Mouse (Mus musculus): ENCODE measurements around the gene Adcy1. TPM values are rescaled to one million over a fixed set of nuclear protein-coding genes. Genes with fewer than 3 reads are reported as not detected.

Adcy1 gene
- total RNA-seq, 1 experiment: 5.5 TPM

DNA sequence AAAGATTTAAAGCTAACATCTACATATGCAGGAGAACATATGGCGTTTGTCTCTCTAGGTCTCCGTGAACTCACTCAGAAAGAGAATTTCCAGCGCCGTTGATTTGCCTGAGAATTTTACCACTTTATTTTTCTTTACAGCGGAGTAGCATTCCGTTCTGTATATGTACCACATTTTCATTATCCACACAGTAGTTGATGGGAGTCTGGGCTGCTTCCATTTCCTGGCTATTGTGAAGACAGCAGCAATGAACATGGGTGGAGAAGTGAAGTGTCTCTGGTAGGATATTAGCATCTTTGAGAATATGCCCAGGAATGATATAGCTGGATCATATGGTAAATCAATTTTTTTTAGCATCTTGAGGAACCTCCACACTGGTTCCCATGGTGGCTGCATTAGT lies 31.6 kb downstream of the Adcy1 start:
- no peaks in the 10 kb centered on the region for H3K9me3 ChIP-seq (ENCODE audit: control insufficient read depth, insufficient read depth, low read depth, low read length)
- no peaks in the 10 kb centered on the region for H3K4me1 ChIP-seq (ENCODE audit: control insufficient read depth in 2 of 2, insufficient read depth in 2 of 2, low read length in 2 of 2, poor library complexity in 1 of 2)
- DNase-seq (ENCODE audit: low read depth, low spot score): no peak
- H3K36me3 ChIP-seq (ENCODE audit: control insufficient read depth, insufficient read depth, low read length, poor library complexity, severe bottlenecking): no peaks in the 10 kb centered on the region
- H3K9ac ChIP-seq (ENCODE audit: insufficient read depth, low read depth, low read length, poor library complexity, severe bottlenecking): no peak overlapping the region
- TF ChIP-seq ZC3H11A (IDR thresholded peaks at IDR 0.05; ENCODE audit: borderline replicate concordance, low read depth, low read length) (no peak), ZNF384 (IDR thresholded peaks at IDR 0.05; ENCODE audit: low read depth, low read length) (no peak), MAFK (IDR thresholded peaks at IDR 0.05; ENCODE audit: insufficient read depth, low read depth, low read length) (no peak), HCFC1 (IDR thresholded peaks at IDR 0.05; ENCODE audit: borderline replicate concordance, insufficient read depth, low read length) (no peak), CHD2 (IDR thresholded peaks at IDR 0.05; ENCODE audit: low read depth, low read length) (no peak)
- H3K4me3 ChIP-seq (ENCODE audit: insufficient read depth in 1 of 2, low read depth in 1 of 2, low read length in 2 of 2, poor library complexity in 1 of 2, severe bottlenecking in 1 of 2): no peak overlapping the region
- H3K27ac ChIP-seq (ENCODE audit: insufficient read depth, low read depth, low read length, poor library complexity, severe bottlenecking): no peak overlapping the region
- in situ Hi-C loops (cut with MboI; ENCODE audit: low sequenced_read_pairs in 2 of 2, unreplicated experiment in 2 of 2): no loop called here

DNA sequence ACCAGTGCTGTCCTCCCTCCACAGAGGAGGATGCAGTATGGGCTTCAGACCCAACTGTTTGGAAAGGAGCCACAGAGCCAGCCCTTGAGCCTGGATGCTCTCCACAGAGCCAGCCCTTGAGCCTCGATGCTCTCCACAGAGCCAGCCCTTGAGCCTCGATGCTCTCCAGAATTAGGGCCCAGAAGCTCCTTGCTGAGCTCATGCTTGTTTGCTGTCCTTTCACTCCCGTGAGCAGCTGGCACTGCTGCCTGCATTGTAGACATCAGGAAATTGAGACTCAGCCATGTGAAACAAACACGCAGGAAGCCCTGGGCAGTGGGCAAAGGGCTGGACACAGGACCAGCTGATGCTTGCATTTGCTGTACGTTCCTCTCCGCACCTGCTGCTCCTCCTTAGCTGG lies 38.4 kb downstream of the Adcy1 start:
- no peak for DNase-seq (ENCODE audit: low read depth, low spot score)
- in situ Hi-C loops (cut with MboI; ENCODE audit: low sequenced_read_pairs in 2 of 2, unreplicated experiment in 2 of 2): no loop called here
- Histone ChIP-seq H3K9me3 (ENCODE audit: control insufficient read depth, insufficient read depth, low read depth, low read length) (peaks cover 19% of the 10 kb centered on the region), H3K4me1 (ENCODE audit: control insufficient read depth in 2 of 2, insufficient read depth in 2 of 2, low read length in 2 of 2, poor library complexity in 1 of 2) (no peaks in the 10 kb centered on the region), H3K9ac (ENCODE audit: insufficient read depth, low read depth, low read length, poor library complexity, severe bottlenecking) (no peak overlapping the region), H3K4me3 (ENCODE audit: insufficient read depth in 1 of 2, low read depth in 1 of 2, low read length in 2 of 2, poor library complexity in 1 of 2, severe bottlenecking in 1 of 2) (no peak overlapping the region), H3K36me3 (ENCODE audit: control insufficient read depth, insufficient read depth, low read length, poor library complexity, severe bottlenecking) (peaks cover 9% of the 10 kb centered on the region; the same call in 1 of the 2 replicates), H3K27ac (ENCODE audit: insufficient read depth, low read depth, low read length, poor library complexity, severe bottlenecking) (no peak overlapping the region)
- TF ChIP-seq ZC3H11A (IDR thresholded peaks at IDR 0.05; ENCODE audit: borderline replicate concordance, low read depth, low read length): no peak
- TF ChIP-seq ZNF384 (IDR thresholded peaks at IDR 0.05; ENCODE audit: low read depth, low read length): no peak

DNA sequence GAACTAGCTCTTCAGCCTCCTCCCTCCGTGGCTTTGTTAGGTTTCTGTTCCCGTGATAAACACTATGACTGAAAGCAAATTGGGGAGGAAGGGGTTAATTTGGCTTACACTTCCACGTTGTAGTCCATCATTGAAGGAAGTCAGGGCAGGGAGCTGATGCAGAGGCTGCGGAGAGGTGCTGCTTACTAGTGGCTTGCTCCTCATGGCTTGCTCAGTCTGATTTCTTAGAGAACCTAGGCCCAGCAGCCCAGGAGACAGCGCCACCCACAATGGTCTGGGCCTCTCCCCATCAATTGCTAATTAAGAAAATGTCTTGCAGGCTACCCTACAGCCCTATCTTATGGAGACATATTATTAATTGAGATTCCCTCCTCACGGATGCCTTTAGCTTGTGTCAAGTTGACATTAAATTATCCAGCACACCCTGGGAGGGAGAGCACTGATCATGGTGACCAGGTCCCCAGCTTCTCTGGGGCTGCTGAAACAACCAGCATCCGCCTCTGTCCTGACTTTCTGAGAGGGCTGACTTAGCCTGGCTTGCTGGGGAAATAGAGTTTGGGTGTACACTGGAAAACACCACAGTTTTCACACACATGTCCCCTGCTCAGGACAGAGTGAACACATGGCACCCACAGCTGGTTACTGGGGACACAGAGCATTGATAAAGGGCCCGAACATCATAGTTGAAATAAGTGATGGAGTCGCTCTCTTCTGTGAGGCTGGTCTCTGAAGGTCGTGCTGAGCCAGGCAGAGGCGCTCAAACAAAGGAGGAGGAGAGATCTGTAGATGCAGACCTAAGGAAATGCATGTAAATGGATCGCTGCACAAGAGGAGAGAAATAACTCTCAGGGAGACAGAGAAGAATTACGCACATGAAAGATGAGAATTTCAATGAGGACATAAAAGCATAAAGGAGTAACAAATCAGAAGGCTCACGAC lies 39.2 kb downstream of the Adcy1 start:
- in situ Hi-C loops (cut with MboI; ENCODE audit: low sequenced_read_pairs in 2 of 2, unreplicated experiment in 2 of 2): no loop called here
- Histone ChIP-seq H3K4me1 (ENCODE audit: control insufficient read depth in 2 of 2, insufficient read depth in 2 of 2, low read length in 2 of 2, poor library complexity in 1 of 2) (no peaks in the 10 kb centered on the region), H3K27ac (ENCODE audit: insufficient read depth, low read depth, low read length, poor library complexity, severe bottlenecking) (no peak overlapping the region), H3K4me3 (ENCODE audit: insufficient read depth in 1 of 2, low read depth in 1 of 2, low read length in 2 of 2, poor library complexity in 1 of 2, severe bottlenecking in 1 of 2) (no peak overlapping the region), H3K36me3 (ENCODE audit: control insufficient read depth, insufficient read depth, low read length, poor library complexity, severe bottlenecking) (peaks cover 9% of the 10 kb centered on the region; the same call in 1 of the 2 replicates), H3K9ac (ENCODE audit: insufficient read depth, low read depth, low read length, poor library complexity, severe bottlenecking) (no peak overlapping the region), H3K9me3 (ENCODE audit: control insufficient read depth, insufficient read depth, low read depth, low read length) (peaks cover 21% of the 10 kb centered on the region)
- DNase-seq (ENCODE audit: low read depth, low spot score): no peak
- TF ChIP-seq ZNF384 (IDR thresholded peaks at IDR 0.05; ENCODE audit: low read depth, low read length): no peak
- TF ChIP-seq ZC3H11A (IDR thresholded peaks at IDR 0.05; ENCODE audit: borderline replicate concordance, low read depth, low read length): no peak
- TF ChIP-seq MAFK (IDR thresholded peaks at IDR 0.05; ENCODE audit: insufficient read depth, low read depth, low read length): no peak
- no peak for TF ChIP-seq HCFC1 (IDR thresholded peaks at IDR 0.05; ENCODE audit: borderline replicate concordance, insufficient read depth, low read length)
- TF ChIP-seq CHD2 (IDR thresholded peaks at IDR 0.05; ENCODE audit: low read depth, low read length): no peak

DNA sequence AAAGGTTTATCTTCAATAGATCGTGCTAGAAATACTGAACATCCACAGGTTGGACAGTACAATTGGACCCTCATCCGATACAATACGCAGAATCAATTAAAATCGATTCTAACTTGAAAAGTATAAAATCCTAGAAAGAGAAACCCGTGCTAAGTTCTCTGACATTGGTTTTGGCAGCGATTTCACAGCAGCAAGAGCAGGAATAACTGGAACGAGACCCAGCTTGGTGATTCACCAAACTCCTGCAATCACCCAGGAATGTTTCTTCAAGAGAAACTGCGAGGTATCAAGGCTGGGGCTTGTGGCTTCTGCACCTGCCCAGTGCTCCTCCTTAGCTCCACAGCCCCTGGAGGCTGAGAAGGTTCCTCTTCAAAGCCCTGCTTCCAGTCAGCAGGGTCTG lies 42.0 kb downstream of the Adcy1 start:
- H3K9ac ChIP-seq (ENCODE audit: insufficient read depth, low read depth, low read length, poor library complexity, severe bottlenecking): no peak overlapping the region
- DNase-seq (ENCODE audit: low read depth, low spot score): no peak
- no peaks in the 10 kb centered on the region for H3K4me1 ChIP-seq (ENCODE audit: control insufficient read depth in 2 of 2, insufficient read depth in 2 of 2, low read length in 2 of 2, poor library complexity in 1 of 2)
- H3K9me3 ChIP-seq (ENCODE audit: control insufficient read depth, insufficient read depth, low read depth, low read length): peaks cover 18% of the 10 kb centered on the region
- TF ChIP-seq ZC3H11A (IDR thresholded peaks at IDR 0.05; ENCODE audit: borderline replicate concordance, low read depth, low read length) (no peak), HCFC1 (IDR thresholded peaks at IDR 0.05; ENCODE audit: borderline replicate concordance, insufficient read depth, low read length) (no peak), MAFK (IDR thresholded peaks at IDR 0.05; ENCODE audit: insufficient read depth, low read depth, low read length) (no peak), CHD2 (IDR thresholded peaks at IDR 0.05; ENCODE audit: low read depth, low read length) (no peak)
- in situ Hi-C loops (cut with MboI; ENCODE audit: low sequenced_read_pairs in 2 of 2, unreplicated experiment in 2 of 2): no loop called here
- H3K27ac ChIP-seq (ENCODE audit: insufficient read depth, low read depth, low read length, poor library complexity, severe bottlenecking): no peak overlapping the region
- peaks cover 8% of the 10 kb centered on the region; the same call in 1 of the 2 replicates for H3K36me3 ChIP-seq (ENCODE audit: control insufficient read depth, insufficient read depth, low read length, poor library complexity, severe bottlenecking)
- H3K4me3 ChIP-seq (ENCODE audit: insufficient read depth in 1 of 2, low read depth in 1 of 2, low read length in 2 of 2, poor library complexity in 1 of 2, severe bottlenecking in 1 of 2): no peak overlapping the region

All from ES-E14 (cell line).